Comparison of ENCODE assay signal across 9 mouse cellular contexts in genomic region chr1:191184841-191185251, GRCm38 (mm10). TPM values are rescaled to one million over a fixed set of nuclear protein-coding genes. Genes with fewer than 3 reads are reported as not detected.
DNase-seq lines count a peak whose midpoint lies in the region; ATAC-seq and TF ChIP-seq lines count a peak whose summit lies in the region.
"Had no signal": no experiment of that assay in that cellular context is flagged by ENCODE, and none has a peak within 500 bp of the region (broad histone marks: within the 10 kb centered on the region; RNA-seq: fewer than 3 reads in every experiment).

No protein-coding gene starts in this region.

- DNase-seq in heart, adult 2 months = peak; percentile 67 to 68
- peak; percentile 44 for DNase-seq in lung, embryonic 14.5 days
- peak; percentile 25 for DNase-seq in skeletal muscle tissue, adult 2 months (ENCODE audit: low read depth, low spot score)
- no peak for DNase-seq in right cerebral cortex, postnatal 14 days
- no peak for DNase-seq in left cerebral cortex, adult 9 months (ENCODE audit: low spot score in 2 of 2)

- H3K27me3 ChIP-seq in heart, adult 2 months (ENCODE audit: control insufficient read depth, insufficient read depth, low read length) = no peaks in the 10 kb centered on the region
- peaks cover 37% of the 10 kb centered on the region for H3K27me3 ChIP-seq in intestine, postnatal 0 days (replicated peaks; ENCODE audit: control insufficient read depth, insufficient read depth, low read length)
- H3K27me3 ChIP-seq in lung, embryonic 14.5 days (ENCODE audit: insufficient read depth, low read length) = peaks cover 58% of the 10 kb centered on the region

- TF ChIP-seq CTCF in bone marrow macrophage, adult 2 months (IDR thresholded peaks at IDR 0.05; ENCODE audit: low read depth, low read length) = no peak
- no peak for TF ChIP-seq CTCF in heart, adult 2 months (IDR thresholded peaks at IDR 0.05)
- TF ChIP-seq CTCF in intestine, postnatal 0 days (IDR thresholded peaks at IDR 0.05; ENCODE audit: low read depth) = no peak
- TF ChIP-seq CTCF in lung, embryonic 14.5 days (IDR thresholded peaks at IDR 0.05; ENCODE audit: low read depth) = no peak

- peaks cover 23% of the 10 kb centered on the region for H3K4me1 ChIP-seq in bone marrow macrophage, adult 2 months (ENCODE audit: control insufficient read depth, insufficient read depth, low read length)
- H3K4me1 ChIP-seq in heart, adult 2 months (ENCODE audit: control insufficient read depth, insufficient read depth, low read length) = peaks cover 6% of the 10 kb centered on the region
- peaks cover 25% of the 10 kb centered on the region; the same call in 1 of the 2 replicates for H3K4me1 ChIP-seq in intestine, postnatal 0 days (replicated peaks; ENCODE audit: control insufficient read depth, insufficient read depth, low read length)
- peaks cover 24% of the 10 kb centered on the region for H3K4me1 ChIP-seq in lung, embryonic 14.5 days (ENCODE audit: insufficient read depth)

- no peaks in the 10 kb centered on the region for H3K36me3 ChIP-seq in heart, adult 2 months (ENCODE audit: control insufficient read depth, insufficient read depth, low read length)
- H3K36me3 ChIP-seq in intestine, postnatal 0 days (ENCODE audit: control insufficient read depth, insufficient read depth) = no peaks in the 10 kb centered on the region
- H3K36me3 ChIP-seq in lung, embryonic 14.5 days (ENCODE audit: insufficient read depth) = no peaks in the 10 kb centered on the region

- peak; percentile 9 for ATAC-seq in CD4-positive, CD25-positive, alpha-beta regulatory T cell, adult 4 months
- ATAC-seq in intestine, postnatal 0 days = peak; percentile 32
- no peak for ATAC-seq in lung, embryonic 14.5 days (ENCODE audit: insufficient read depth)

- H3K4me2 ChIP-seq in intestine, postnatal 0 days (replicated peaks; ENCODE audit: low read depth) = peak overlapping the region; percentile 98
- peak overlapping the region; percentile 99 for H3K4me2 ChIP-seq in lung, embryonic 14.5 days

- WGBS in heart, adult 2 months = 7% methylated on average over 22 of the region's 22 CpGs
- WGBS in intestine, postnatal 0 days = under 1% methylated on average over 22 of the region's 22 CpGs
- 1% methylated on average over 22 of the region's 22 CpGs for WGBS in lung, embryonic 14.5 days

- TF ChIP-seq EP300 in heart, adult 2 months (IDR thresholded peaks at IDR 0.05; ENCODE audit: insufficient read depth, low read depth, low read length) = no peak

- H3K27ac ChIP-seq in bone marrow macrophage, adult 2 months (ENCODE audit: insufficient read depth, low read depth, low read length) = peak overlapping the region; percentile 93
- peak overlapping the region; percentile 82; the same call in 1 of the 2 replicates for H3K27ac ChIP-seq in heart, adult 2 months
- no peak overlapping the region for H3K27ac ChIP-seq in intestine, postnatal 0 days (ENCODE audit: low read depth, low read length)
- H3K27ac ChIP-seq in lung, embryonic 14.5 days (ENCODE audit: low read depth) = no peak overlapping the region

- TF ChIP-seq POLR2A in bone marrow macrophage, adult 2 months (IDR thresholded peaks at IDR 0.05; ENCODE audit: borderline replicate concordance, low read depth, low read length) = no peak
- no peak for TF ChIP-seq POLR2A in heart, adult 2 months (IDR thresholded peaks at IDR 0.05; ENCODE audit: insufficient read depth, low read depth, low read length)

- peak overlapping the region; percentile 79 for H3K9ac ChIP-seq in heart, adult 2 months (ENCODE audit: low read depth, low read length)
- H3K9ac ChIP-seq in intestine, postnatal 0 days (ENCODE audit: low read depth, low read length) = peak overlapping the region; percentile 34
- peak overlapping the region; percentile 38 for H3K9ac ChIP-seq in lung, embryonic 14.5 days

- peak overlapping the region; percentile 68 for H3K4me3 ChIP-seq in bone marrow macrophage, adult 2 months (ENCODE audit: insufficient read depth, low read length)
- peak overlapping the region; percentile 48 for H3K4me3 ChIP-seq in heart, adult 2 months
- H3K4me3 ChIP-seq in intestine, postnatal 0 days (ENCODE audit: low read depth, low read length) = peak overlapping the region; percentile 70
- H3K4me3 ChIP-seq in lung, embryonic 14.5 days (ENCODE audit: low read depth, low read length) = peak overlapping the region; percentile 60

- intact Hi-C loops in heart, adult 2 months (cut with DNase I) = loop anchor here (5.0 kb wide), 4 partner anchors 92 to 377 kb away; partner anchors contain the start of genes Angel2 and Flvcr1

- no peaks in the 10 kb centered on the region for H3K79me2 ChIP-seq in heart, adult 2 months (replicated peaks; ENCODE audit: control insufficient read depth, insufficient read depth, low read length)

- no peaks in the 10 kb centered on the region for H3K9me3 ChIP-seq in intestine, postnatal 0 days (ENCODE audit: control insufficient read depth)
- H3K9me3 ChIP-seq in lung, embryonic 14.5 days (ENCODE audit: low read depth, low read length) = no peaks in the 10 kb centered on the region

RNA-seq across cellular contexts. Expression of gene Fam71a, which starts 20.2 kb away (rescaled TPM):
- polyA plus RNA-seq in CD4-positive, CD25-positive, alpha-beta regulatory T cell, adult 4 months (2017; shearing (Covaris generic)) = not detected
- not detected in 2 replicates for polyA plus RNA-seq in bone marrow macrophage, adult 2 months (2012; ENCODE audit: insufficient read depth, insufficient read length, missing spikeins)
- not detected for total RNA-seq in heart, adult 2 months (2021)
- polyA plus RNA-seq in heart, adult 2 months (2012; rRNA removed) = not detected in 2 replicates
- polyA plus RNA-seq in intestine, postnatal 0 days (2015; fragmentation: Nextera tagmentation; extraction: Ambion mirVana) = not detected in 2 replicates
- polyA plus RNA-seq in lung, embryonic 14.5 days (2014; fragmentation: Nextera tagmentation; extraction: Ambion mirVana) = not detected in 2 replicates
- polyA plus RNA-seq: brain, embryonic 14.5 days had no signal

RNA-seq across cellular contexts. Expression of gene Atf3, which starts 33.0 kb away (rescaled TPM):
- not detected for polyA plus RNA-seq in CD4-positive, CD25-positive, alpha-beta regulatory T cell, adult 4 months (2017; shearing (Covaris generic))
- 103 and 107 TPM in 2 replicates for polyA plus RNA-seq in bone marrow macrophage, adult 2 months (2012; ENCODE audit: insufficient read depth, insufficient read length, missing spikeins)
- 10 to 100 TPM; 11.0 to 11.5 TPM for total RNA-seq in heart, adult 2 months (2021)
- 3.6 and 7.1 TPM in 2 replicates for polyA plus RNA-seq in heart, adult 2 months (2012; rRNA removed)
- 5.0 and 6.7 TPM in 2 replicates for polyA plus RNA-seq in intestine, postnatal 0 days (2015; fragmentation: Nextera tagmentation; extraction: Ambion mirVana)
- polyA plus RNA-seq in lung, embryonic 14.5 days (2014; fragmentation: Nextera tagmentation; extraction: Ambion mirVana) = 3.7 and 4.5 TPM in 2 replicates

Comparison
In these comparisons a context has a peak if more than half of its experiments do, and no peak if none do; other contexts are left out.
1. H3K27ac ChIP-seq: peak in bone marrow macrophage, adult 2 months (single experiment) and heart, adult 2 months (single experiment); none in intestine, postnatal 0 days (single experiment) and lung, embryonic 14.5 days (single experiment).
2. DNase-seq: peak in heart, adult 2 months (2 of 2), lung, embryonic 14.5 days (single experiment) and skeletal muscle tissue, adult 2 months (single experiment); none in right cerebral cortex, postnatal 14 days (single experiment) and left cerebral cortex, adult 9 months (0 of 2).
3. RNA of gene Atf3, which starts 33.0 kb away (polyA plus RNA-seq): 103 to 107 TPM in bone marrow macrophage, adult 2 months; 5.0 to 6.7 TPM in intestine, postnatal 0 days, 3.7 to 4.5 TPM in lung, embryonic 14.5 days, 3.6 to 7.1 TPM in heart, adult 2 months and not detected in CD4-positive, CD25-positive, alpha-beta regulatory T cell, adult 4 months; every median in the first group is over 10 times any median in the second.
4. Peak in every context shown above with its lines, with median percentiles within 50 percentile points of each other: H3K4me3 ChIP-seq and H3K9ac ChIP-seq.